Mouse (Mus musculus) forebrain, embryonic 10.5 days (tissue): ENCODE measurements around the gene Vkorc1. TPM values are rescaled to one million over a fixed set of nuclear protein-coding genes. Genes with fewer than 3 reads are reported as not detected.
"Not testable (repeated sequence)": the region's sequence is repeated elsewhere in the genome, so short reads cannot be mapped to it uniquely, and the experiment has no call there.

Experiments used
- DNase-seq: peaks from one replicate; pipeline ENCODE4 v3.0.0-alpha.2; 2017; ENCODE audit warnings: low spot score; ENCODE audit errors: extremely low spot score
- H3K27ac ChIP-seq: fragments of 300-500 bp; sonication (generic); 2 replicates; pipeline ENCODE4 v1.5.1; 2016; ENCODE audit warnings: mild to moderate bottlenecking
- H3K27me3 ChIP-seq: fragments of 300-500 bp; sonication (generic); 2 replicates; pipeline ENCODE4 v1.6.1; 2016; ENCODE audit warnings: mild to moderate bottlenecking; ENCODE audit not compliant: poor library complexity, severe bottlenecking
- H3K36me3 ChIP-seq: fragments of 300-500 bp; sonication (generic); replicated peaks from 2 replicates; pipeline ENCODE4 v1.6.1; 2016; ENCODE audit warnings: mild to moderate bottlenecking, moderate library complexity
- H3K4me1 ChIP-seq: fragments of 300-500 bp; sonication (generic); 2 replicates; pipeline ENCODE4 v1.6.1; 2016
- H3K4me3 ChIP-seq: fragments of 300-500 bp; sonication (generic); 2 replicates; pipeline ENCODE4 v1.5.1; 2016; ENCODE audit warnings: mild to moderate bottlenecking, moderate library complexity
- H3K9me3 ChIP-seq: fragments of 300-500 bp; sonication (generic); 2 replicates; pipeline ENCODE4 v1.6.1; 2016; ENCODE audit warnings: mild to moderate bottlenecking, moderate library complexity
- WGBS: fragments of 180-500 bp; shearing (Covaris S2); methylation state at CpG from one replicate; pipeline ENCODE4 v1.1.7; 2016; 5-methylcytosine and 5-hydroxymethylcytosine counted together
- polyA plus RNA-seq: library from polyadenylated mRNA; unstranded; fragments of >200 nt; fragmentation: Nextera tagmentation; extraction: Ambion mirVana; gene quantifications from 2 replicates; pipeline ENCODE4 v1.2.1, GENCODE M21; 2016

The Vkorc1 gene
- polyA plus RNA-seq, 1 experiment from 2014 or later: 32.2 TPM

DNA sequence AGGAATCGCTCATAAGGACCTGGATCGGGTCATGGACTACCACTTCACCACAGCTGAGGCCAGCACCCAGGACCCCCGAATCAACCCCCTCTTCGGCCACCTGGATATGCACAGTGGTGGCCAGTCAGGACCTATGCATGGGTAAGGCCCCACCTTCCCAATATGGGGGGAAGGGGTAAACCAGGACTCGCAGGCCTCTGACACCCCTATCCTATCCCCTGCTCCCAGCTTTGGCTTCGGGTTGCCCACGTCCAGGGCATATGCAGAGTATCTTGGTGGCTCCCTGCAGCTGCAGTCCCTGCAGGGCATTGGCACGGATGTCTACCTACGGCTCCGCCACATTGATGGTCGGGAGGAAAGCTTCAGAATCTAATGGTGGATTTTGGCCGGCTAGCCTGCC is 12.5 kb upstream of the Vkorc1 start:
- DNase-seq: no peak
- Histone ChIP-seq H3K4me3 (no peak overlapping the region), H3K36me3 (peaks cover 54% of the 10 kb centered on the region), H3K9me3 (no peaks in the 10 kb centered on the region), H3K27ac (no peak overlapping the region), H3K4me1 (peaks cover 27% of the 10 kb centered on the region), H3K27me3 (no peaks in the 10 kb centered on the region)
- WGBS: 93% methylated on average over 12 of the region's 12 CpGs

DNA sequence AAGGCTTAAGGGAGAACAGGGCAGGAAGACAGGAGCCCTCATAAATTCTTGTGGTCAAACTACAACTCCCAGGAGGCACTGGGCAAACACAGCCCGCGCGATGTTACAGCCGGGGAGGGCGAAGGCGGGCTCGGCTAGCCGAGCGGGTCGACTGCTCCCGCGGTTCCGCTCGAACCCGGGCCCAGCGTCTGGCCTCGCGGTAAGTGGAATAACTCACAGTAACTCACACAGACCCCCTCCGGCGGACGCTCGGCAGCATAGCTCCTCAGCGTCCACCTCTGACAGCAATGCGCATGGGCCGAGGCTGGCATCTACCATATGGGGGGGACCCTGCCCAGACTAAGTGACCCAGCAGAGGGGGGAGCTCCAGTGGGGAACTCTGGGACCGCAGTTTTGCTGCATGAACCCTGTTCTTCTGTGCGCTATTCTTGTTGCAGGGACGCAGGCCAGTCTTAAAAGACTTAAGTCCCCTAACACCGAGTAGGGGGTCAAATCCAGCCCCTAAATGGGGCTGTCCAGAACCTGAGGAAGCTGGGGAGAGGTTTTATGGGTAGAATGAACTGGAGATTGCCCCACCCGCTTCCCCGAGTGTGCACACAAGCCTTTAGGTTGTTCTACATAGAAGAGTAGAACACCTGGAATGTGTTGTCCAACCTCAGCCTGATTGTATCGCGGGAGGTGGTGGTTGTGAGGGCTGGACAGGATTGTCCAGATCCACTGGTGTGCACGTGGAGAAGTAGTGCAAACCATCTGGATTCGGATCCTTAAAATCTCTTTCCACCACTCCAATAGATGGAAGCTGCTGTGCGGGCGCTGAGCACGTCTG is 8.8 kb upstream of the Vkorc1 start, which contains the start of gene Bckdk:
Gene Bckdk, plus strand, starts transcription at position 112 of the 826 bp plus-strand sequence.
- 9% methylated on average over 38 of the region's 38 CpGs for WGBS
- Histone ChIP-seq H3K36me3 (peaks cover 44% of the 10 kb centered on the region), H3K9me3 (no peaks in the 10 kb centered on the region), H3K27me3 (no peaks in the 10 kb centered on the region), H3K4me3 (peak within 1 kb of the TSS; percentile 76), H3K4me1 (peaks cover 15% of the 10 kb centered on the region), H3K27ac (peak within 1 kb of the TSS; percentile 93)
- DNase-seq: peak; percentile 76

DNA sequence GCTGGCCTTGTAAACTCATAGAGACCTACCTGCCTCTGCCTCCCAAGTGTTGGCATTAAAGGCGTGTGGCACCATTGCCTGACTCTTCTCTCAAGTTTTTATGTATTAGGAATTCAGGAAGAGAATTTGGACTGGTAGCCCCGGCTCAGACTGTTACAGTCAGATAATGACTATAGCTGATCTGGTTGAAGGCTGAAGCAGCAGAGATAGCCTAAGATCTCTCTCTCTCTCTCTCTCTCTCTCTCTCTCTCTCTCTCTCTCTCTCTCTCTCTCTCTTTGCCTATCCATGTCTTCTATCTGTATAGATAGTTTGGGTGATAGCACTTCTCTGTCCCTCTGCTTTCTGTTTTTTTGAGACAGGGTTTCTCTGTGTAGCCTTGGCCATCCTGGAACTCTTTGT is 6.4 kb upstream of the Vkorc1 start:
- no peak overlapping the region for H3K27ac ChIP-seq
- 84% methylated on average over 2 of the region's 2 CpGs for WGBS
- peaks cover 20% of the 10 kb centered on the region for H3K36me3 ChIP-seq
- no peak overlapping the region for H3K4me3 ChIP-seq
- no peak for DNase-seq
- no peaks in the 10 kb centered on the region for H3K9me3 ChIP-seq
- H3K27me3 ChIP-seq: no peaks in the 10 kb centered on the region
- peaks cover 15% of the 10 kb centered on the region for H3K4me1 ChIP-seq

DNA sequence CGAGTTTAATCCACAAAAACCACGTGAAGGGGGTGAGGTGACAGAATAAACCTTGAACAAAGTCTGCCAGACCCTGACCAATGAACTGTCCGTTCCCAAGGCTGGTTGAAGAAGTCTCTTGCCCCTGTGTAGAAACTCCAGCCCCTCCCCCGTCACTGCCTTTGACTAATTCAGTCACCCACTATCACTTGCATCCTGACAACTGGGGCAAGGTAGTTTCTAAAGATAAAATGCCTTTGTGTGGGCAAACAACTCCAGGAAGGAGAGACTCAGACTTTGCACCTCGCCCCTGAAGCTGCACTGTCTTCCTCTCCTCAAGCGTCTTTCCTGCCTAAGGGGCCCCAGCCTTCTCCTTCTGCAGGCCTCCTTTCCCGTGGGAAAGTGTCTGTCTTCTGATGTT is 4.6 kb upstream of the Vkorc1 start:
- Histone ChIP-seq H3K4me3 (no peak overlapping the region), H3K4me1 (peaks cover 19% of the 10 kb centered on the region), H3K27me3 (no peaks in the 10 kb centered on the region), H3K9me3 (no peaks in the 10 kb centered on the region), H3K36me3 (peaks cover 2% of the 10 kb centered on the region), H3K27ac (no peak overlapping the region)
- DNase-seq: no peak
- WGBS: 45% methylated on average over 7 of the region's 7 CpGs

DNA sequence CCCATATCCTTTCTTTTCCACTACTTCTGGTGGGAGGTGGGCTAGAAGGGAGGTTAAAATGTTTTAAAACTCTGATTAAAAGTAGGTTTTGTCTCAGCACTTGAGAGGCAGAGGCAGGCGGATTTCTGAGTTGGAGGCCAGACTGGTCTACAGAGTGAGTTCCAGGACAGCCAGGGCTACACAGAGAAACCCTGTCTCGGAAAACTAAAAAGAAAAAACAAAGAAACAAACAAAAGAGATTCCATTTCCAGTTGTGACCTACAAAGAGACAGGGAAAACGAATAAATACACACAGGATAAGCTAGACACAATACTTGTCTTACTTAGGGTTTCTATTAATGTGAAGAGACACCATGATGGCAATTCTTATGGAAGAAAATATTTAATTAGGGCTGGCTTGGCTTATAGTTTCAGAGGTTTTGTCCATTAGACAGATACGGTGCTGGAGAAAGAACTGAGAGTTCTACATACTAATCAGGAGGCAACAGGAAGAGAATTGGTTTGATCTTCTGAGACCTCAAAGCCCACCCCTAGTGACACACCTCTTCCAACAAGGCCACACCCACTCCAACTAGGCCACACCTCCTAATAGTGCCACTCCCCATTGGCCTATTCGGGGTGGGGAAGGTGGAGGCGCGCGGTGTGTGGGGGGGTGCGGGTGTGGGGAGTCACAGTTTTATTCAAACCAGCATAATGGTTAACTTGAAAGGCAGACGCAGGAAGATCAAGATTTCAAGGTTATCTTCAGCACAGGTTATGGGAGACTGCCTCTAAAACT is 3.0 kb upstream of the Vkorc1 start:
- WGBS: 38% methylated on average over 10 of the region's 10 CpGs
- Histone ChIP-seq H3K4me1 (peaks cover 19% of the 10 kb centered on the region), H3K36me3 (peaks cover 3% of the 10 kb centered on the region)

DNA sequence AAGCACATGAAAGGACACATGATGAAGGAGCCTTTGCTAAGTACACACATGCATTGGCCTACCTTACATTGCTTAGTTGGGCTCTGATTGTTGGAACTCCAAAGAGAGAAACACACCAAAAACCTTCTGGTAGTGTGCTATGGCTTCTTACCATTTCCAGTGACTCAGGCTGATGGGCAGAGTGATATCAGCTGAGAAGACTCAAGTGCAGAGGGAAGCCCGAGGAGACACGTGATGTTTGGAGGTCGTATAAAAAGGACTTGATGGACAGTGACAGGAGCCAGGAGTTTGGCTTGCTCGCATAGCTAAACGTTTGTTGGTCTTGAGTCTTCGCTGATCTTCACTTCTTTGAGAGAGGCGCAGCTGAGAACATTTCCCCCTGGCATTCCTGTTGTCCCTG is 2.1 kb upstream of the Vkorc1 start:
- no peak overlapping the region for H3K27ac ChIP-seq
- H3K4me1 ChIP-seq: peaks cover 19% of the 10 kb centered on the region
- H3K4me3 ChIP-seq: no peak overlapping the region
- H3K9me3 ChIP-seq: no peaks in the 10 kb centered on the region
- DNase-seq: no peak
- H3K36me3 ChIP-seq: peaks cover 12% of the 10 kb centered on the region
- no peaks in the 10 kb centered on the region for H3K27me3 ChIP-seq
- 92% methylated on average over 7 of the region's 7 CpGs for WGBS

More for the DNA sequence above, 3.0 kb upstream of the Vkorc1 start:
- no peak for DNase-seq
- Histone ChIP-seq H3K27me3 (no peaks in the 10 kb centered on the region), H3K4me3 (no peak overlapping the region), H3K9me3 (no peaks in the 10 kb centered on the region), H3K27ac (no peak overlapping the region)

DNA sequence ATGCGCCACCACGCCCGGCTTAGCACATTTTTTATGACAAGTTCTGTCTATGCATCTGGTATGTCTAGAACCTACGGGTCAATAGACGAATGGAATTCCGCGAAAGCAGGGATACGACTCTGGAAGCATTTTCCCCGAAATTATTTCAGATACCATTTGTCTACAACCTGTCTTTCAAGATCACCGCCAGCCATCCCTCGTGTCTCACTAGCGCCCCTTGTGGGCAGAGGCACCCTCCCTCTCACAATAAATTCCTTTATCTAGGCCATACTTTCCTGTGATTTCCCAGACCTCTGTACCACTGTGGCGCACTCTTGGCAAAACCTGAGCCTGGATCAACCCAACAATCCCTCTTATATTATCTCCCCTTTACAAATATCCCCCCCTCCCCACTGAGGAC is 967 bp upstream of the Vkorc1 start:
- peak; percentile 50 for DNase-seq
- Histone ChIP-seq H3K36me3 (peaks cover 23% of the 10 kb centered on the region), H3K27ac (no peak overlapping the region), H3K4me1 (peaks cover 19% of the 10 kb centered on the region), H3K9me3 (no peaks in the 10 kb centered on the region), H3K27me3 (no peaks in the 10 kb centered on the region), H3K4me3 (no peak overlapping the region)
- WGBS: 61% methylated on average over 13 of the region's 13 CpGs

DNA sequence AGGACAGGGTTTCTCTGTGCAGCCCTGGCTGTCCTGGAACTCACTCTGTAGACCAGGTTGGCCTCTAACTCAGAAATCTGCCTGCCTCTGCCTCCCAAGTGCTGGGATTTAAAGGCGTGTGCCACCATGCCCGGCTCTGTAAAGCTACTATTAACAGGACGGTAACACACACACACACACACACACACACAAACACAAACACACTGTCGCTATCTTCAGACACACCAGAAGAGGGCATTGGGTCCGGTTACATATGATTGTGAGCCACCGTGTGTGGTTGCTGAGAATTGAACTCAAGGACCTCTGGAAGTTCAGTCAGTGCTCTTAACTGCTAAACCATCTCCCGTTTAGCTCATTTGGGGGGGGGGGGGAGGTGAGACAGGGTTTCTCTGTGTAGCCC is 474 bp upstream of the Vkorc1 start:
- H3K9me3 ChIP-seq, H3K27me3 ChIP-seq, DNase-seq: not testable (repeated sequence)
- 0 out of 2 replicates have a peak overlapping the region, but pooled peaks have one; percentile 78 for H3K27ac ChIP-seq
- H3K36me3 ChIP-seq: peaks cover 27% of the 10 kb centered on the region
- 70% methylated on average over 7 of the region's 7 CpGs for WGBS
- peaks cover 19% of the 10 kb centered on the region for H3K4me1 ChIP-seq
- H3K4me3 ChIP-seq: peak overlapping the region; percentile 60

DNA sequence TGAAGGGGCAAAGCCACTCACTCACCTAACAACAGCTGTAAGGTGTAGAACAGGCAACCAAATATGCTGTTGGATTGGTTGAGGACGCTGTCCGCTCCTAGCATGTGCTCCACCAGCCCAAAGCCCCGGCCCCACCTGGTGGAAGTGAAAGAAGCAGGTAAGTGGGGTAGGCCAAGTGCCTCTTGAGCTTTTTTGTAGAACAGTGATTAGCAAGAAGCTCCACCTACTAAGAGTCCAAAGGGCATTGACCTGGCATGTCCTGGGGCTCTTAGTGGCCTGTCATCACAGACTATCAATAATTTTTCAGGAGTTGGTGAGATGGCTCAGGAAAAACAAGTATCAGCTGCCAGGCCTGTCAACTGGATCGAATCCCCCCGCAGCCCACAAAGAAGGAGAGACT is 937 bp downstream of the Vkorc1 start:
- WGBS: 93% methylated on average over 5 of the region's 5 CpGs
- Histone ChIP-seq H3K36me3 (peaks cover 41% of the 10 kb centered on the region), H3K27me3 (no peaks in the 10 kb centered on the region), H3K27ac (no peak overlapping the region), H3K9me3 (no peaks in the 10 kb centered on the region), H3K4me1 (peaks cover 19% of the 10 kb centered on the region), H3K4me3 (peak overlapping the region; percentile 60)
- DNase-seq: no peak

DNA sequence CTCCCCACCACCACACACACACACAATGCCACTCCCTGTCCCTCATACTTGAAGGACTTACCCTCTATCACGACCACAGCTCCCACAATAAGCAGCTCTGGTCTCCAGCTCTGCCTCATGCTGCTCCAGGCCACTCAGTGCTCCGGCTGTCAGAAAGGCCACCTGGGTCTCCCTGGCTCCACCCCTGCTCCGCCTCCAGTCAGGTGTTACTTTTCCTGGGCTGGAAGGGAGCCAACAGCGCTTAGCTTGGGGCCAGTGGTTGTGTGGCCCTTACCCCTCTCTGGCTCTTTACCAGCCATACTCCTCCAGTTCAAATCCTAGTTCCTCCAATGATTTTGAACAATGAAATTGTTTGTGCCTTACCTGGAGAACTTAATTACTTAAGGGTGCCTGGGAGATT is 4.6 kb downstream of the Vkorc1 start, which contains the start of gene Prss53:
Gene Prss53, minus strand, starts transcription at position 173 of the 400 bp plus-strand sequence.
- H3K4me3 ChIP-seq: no peak within 1 kb of the TSS
- H3K36me3 ChIP-seq: peaks cover 78% of the 10 kb centered on the region
- no peak within 1 kb of the TSS for H3K27ac ChIP-seq
- H3K9me3 ChIP-seq: no peaks in the 10 kb centered on the region
- H3K4me1 ChIP-seq: peaks cover 19% of the 10 kb centered on the region
- WGBS: 29% methylated on average over 4 of the region's 4 CpGs
- no peak for DNase-seq
- no peaks in the 10 kb centered on the region for H3K27me3 ChIP-seq

DNA sequence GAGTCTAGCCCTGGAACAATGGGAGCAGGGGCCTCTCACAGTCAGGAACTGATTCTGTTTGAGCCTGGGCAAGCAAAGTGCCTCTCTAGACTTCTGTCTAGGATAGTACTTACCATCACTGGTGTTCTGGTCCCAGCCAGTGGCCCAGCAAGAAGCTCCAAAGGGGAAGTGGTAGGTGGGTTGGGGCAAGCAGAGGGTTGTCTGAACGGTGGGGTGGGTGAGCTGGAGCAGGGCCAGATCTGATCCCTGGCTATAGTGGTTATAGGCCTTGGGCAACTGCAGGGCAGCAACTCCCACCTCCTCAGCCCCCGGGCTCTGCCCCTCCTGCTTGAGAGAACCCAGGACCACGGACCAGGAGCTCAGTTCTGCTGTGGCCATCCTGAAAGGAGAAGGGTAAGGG is 6.6 kb downstream of the Vkorc1 start:
- 81% methylated on average over 3 of the region's 3 CpGs for WGBS
- peaks cover 97% of the 10 kb centered on the region for H3K36me3 ChIP-seq
- no peaks in the 10 kb centered on the region for H3K27me3 ChIP-seq
- H3K4me1 ChIP-seq: peaks cover 13% of the 10 kb centered on the region
- DNase-seq: no peak
- H3K9me3 ChIP-seq: no peaks in the 10 kb centered on the region
- H3K4me3 ChIP-seq: no peak overlapping the region
- no peak overlapping the region for H3K27ac ChIP-seq

DNA sequence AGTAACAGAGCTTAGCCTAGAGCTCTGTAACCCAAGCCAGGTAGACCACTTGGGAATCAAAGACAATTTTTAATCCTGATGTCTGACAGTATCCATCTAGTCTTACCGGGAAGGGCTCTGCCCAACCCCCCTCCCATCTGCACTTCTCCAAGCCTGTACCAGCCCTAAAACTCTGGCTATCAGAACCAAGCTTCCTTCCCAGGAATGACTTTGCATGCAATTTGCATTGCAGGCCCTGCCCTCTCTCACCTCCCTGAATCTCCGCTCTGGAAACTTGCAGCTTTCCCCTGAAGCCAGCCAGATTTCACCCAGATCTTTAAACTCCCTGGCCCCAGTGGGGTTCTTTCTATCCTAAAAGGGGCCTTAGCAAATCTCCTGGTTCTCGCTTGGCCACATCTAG is 7.6 kb downstream of the Vkorc1 start:
- DNase-seq: no peak
- H3K27ac ChIP-seq: no peak overlapping the region
- H3K9me3 ChIP-seq: no peaks in the 10 kb centered on the region
- H3K4me3 ChIP-seq: no peak overlapping the region
- peaks cover 98% of the 10 kb centered on the region for H3K36me3 ChIP-seq
- WGBS: 89% methylated on average over 3 of the region's 3 CpGs
- peaks cover 15% of the 10 kb centered on the region for H3K4me1 ChIP-seq
- H3K27me3 ChIP-seq: no peaks in the 10 kb centered on the region

DNA sequence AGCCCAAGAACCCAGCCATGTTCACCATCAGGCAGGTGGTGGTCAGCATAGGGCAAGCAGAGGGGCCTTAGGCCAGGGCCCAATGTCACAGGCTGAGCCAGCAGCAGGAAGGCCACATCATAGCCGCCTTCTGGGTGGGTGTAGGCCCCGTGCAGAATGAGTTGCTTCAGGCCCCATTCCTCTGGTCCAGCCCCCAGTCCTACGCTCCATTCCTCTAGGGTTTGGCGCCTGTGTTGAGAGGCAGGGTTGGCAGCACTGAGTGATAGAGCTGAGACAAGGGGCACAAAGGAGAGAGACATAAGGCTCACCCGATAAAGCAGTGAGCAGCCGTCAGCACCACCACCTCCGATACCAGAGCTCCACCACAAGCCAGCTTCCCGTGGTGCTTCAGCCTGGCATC is 8.2 kb downstream of the Vkorc1 start:
- Histone ChIP-seq H3K4me3 (no peak overlapping the region), H3K36me3 (peaks cover 98% of the 10 kb centered on the region), H3K4me1 (peaks cover 19% of the 10 kb centered on the region), H3K27ac (no peak overlapping the region), H3K9me3 (no peaks in the 10 kb centered on the region), H3K27me3 (no peaks in the 10 kb centered on the region)
- WGBS: 93% methylated on average over 8 of the region's 8 CpGs
- DNase-seq: no peak
